Mouse (Mus musculus): ENCODE measurements around the gene Tsfm.

GRCm38 (mm10) chr10:126961757-126962156 is 68.9 kb downstream of the Tsfm start:
- TF ChIP-seq GATA1 (IDR thresholded peaks at IDR 0.05; ENCODE audit: borderline replicate concordance, low read length) (no peak), FLI1 (IDR thresholded peaks at IDR 0.05; ENCODE audit: low read length) (no peak)

Measured in megakaryocyte, embryonic 14.5 days (primary cell).